Mouse (Mus musculus) heart, postnatal 36 days (tissue): ENCODE data around the gene Fbxl13. TPM values are rescaled to one million over a fixed set of nuclear protein-coding genes. Genes with fewer than 3 reads are reported as not detected.

Source experiments
- DNase-seq, 2 experiments: peaks; one replicate each; pipeline ENCODE4 v3.0.0; 2021 to 2022
- intact Hi-C: fragments of 180-260 bp; cut with DNase I; formaldehyde crosslinking; loops from one replicate; pipeline ENCODE4 v1.15.1; 2025
- total RNA-seq, 2 experiments: library from RNA; stranded (reverse); gene quantifications; 2 replicates each; pipeline ENCODE4 v1.2.3; 2021

Fbxl13 gene
- total RNA-seq, 2 experiments from 2014 or later: not detected

GRCm38 (mm10) chr5:21529110-21529720 lies 116.2 kb downstream of the Fbxl13 start:
- peak in 1 of 2 experiments; percentile 6 for DNase-seq
- intact Hi-C loops: no loop called here

GRCm38 (mm10) chr5:21528068-21528842 lies 117.2 kb downstream of the Fbxl13 start:
- peak; percentile 34 to 47 for DNase-seq
- intact Hi-C loops: no loop called here

DNA sequence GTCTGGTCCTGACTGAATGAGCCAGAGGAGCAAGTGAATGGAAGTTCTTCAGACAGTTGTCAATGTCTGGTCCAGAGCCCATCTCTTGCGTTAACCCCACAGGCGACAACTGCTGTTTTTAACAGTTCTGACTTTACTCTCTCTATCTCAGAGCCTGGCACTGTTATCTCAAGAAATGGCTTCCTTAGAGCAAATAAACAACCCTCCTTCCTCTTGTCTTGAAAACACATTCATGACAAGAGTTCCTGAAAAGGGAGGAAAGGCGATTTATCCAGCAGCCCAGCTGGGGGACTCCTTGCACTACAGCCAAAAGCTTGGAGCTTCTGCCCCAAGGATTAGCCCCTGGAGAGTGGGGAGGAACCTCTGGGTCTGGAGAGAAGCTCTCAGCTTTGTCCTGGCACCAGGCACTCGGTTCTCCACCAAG lies 117.9 kb downstream of the Fbxl13 start:
- intact Hi-C loops: no loop called here
- DNase-seq: peak; percentile 44 to 49

- DNase-seq: no peak
- intact Hi-C loops: no loop called here
Observed at GRCm38 (mm10) chr5:21526835-21527485, 118.5 kb downstream of the Fbxl13 start.

- intact Hi-C loops: no loop called here
- no peak for DNase-seq
Observed at GRCm38 (mm10) chr5:21519166-21519565, 126.3 kb downstream of the Fbxl13 start.

GRCm38 (mm10) chr5:21518207-21518606 lies 127.2 kb downstream of the Fbxl13 start:
- intact Hi-C loops: no loop called here
- DNase-seq: no peak

DNA sequence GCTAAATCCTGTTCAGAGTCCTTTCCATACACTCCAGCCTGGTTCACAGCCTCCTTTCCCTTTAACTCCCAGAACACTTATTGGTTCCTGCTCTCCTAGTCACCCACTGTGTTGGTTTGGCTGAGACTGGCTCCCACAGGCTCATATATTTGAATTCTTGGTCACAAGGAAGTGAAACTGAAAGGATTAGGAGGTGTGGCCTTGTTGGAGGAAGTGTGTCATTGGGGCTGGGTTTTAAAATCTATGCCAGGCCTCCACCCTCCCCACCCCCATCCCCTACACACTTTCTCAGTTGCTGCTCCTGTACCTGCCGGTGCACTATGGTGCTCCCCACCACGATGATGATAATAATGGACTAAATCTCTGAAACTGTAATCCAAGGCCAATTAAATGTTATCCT lies 127.9 kb downstream of the Fbxl13 start:
- intact Hi-C loops: no loop called here

GRCm38 (mm10) chr5:21513363-21513762 lies 132.1 kb downstream of the Fbxl13 start:
- DNase-seq: no peak
- intact Hi-C loops: no loop called here

More for the DNA sequence above, 127.9 kb downstream of the Fbxl13 start:
- DNase-seq: no peak

DNA sequence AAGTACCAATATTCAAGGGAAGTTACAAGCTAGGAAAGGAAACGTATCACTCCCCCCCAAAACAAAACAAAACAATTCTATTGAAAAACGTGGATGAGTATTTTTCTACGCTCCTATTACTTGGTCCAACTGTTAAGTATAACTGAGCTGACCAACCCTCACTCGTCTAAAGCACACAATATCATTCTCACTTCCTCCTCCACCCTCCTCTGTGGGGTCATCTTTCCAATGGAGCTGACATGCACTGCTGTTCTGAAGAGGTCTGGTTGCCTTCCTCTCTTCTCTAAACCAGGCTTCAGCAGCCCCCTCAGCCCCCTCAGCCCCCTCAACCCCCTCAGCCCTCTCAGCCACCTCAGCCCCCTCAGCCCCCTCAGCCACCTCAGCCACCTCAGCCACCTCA lies 135.6 kb downstream of the Fbxl13 start:
- intact Hi-C loops: no loop called here
- no peak for DNase-seq

- intact Hi-C loops: no loop called here
- no peak for DNase-seq
Observed at GRCm38 (mm10) chr5:21506887-21507286, 138.5 kb downstream of the Fbxl13 start.

GRCm38 (mm10) chr5:21505159-21505558 lies 140.3 kb downstream of the Fbxl13 start:
- intact Hi-C loops: no loop called here
- no peak for DNase-seq

DNA sequence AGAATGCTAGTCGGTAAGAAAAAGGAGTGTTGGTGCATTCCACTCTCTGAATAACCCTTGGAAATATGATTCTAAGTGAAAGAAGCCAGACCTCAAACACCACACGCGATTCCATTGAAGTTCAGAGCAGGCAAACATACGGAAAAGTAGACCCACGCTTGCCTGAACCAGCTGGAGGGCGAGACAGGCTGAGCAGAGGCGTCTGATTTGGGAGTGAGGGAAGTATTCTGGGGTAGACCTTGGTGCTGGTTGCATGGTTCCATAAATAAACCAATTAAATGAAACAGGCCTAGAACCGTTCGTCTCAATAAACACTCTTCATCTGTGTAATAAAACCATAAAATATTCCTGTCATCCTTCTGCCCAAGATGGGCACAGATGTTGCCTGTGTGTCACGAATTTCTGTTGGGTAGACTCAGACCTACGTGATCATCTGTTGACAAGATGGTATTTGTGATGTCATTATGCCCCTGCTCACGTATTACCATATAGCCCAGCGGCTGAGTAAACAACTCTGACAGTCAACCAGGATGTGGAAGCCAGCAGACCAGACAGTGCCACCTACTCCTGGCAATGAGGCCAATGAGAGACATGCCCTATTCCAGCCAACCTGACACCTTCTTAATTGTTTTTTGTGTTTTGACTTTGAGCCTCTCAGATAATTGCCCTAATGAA lies 142.4 kb downstream of the Fbxl13 start:
- intact Hi-C loops: no loop called here
- no peak for DNase-seq

DNA sequence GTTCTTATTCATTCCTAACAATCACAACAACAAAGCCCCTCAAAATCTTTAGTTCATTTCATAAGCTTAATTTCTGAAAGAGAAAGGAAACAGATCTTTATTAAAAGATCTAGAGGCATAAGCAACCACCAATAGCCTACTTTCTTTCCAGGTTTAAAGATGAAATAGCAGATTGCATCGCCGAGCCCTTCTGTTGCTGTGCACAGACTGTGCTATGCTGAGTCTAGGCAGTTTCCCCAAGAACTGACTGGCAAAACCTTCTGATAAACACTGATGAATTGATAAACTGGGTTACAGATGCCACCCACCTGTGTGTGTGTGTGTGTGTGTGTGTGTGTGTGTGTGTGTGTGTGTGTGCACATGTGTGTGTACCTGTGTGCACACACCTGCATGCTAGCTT lies 144.5 kb downstream of the Fbxl13 start:
- intact Hi-C loops: no loop called here
- no peak for DNase-seq

GRCm38 (mm10) chr5:21500133-21500532 lies 145.3 kb downstream of the Fbxl13 start:
- no peak for DNase-seq
- intact Hi-C loops: no loop called here

- no peak for DNase-seq
- intact Hi-C loops: no loop called here
Observed at GRCm38 (mm10) chr5:21498925-21499324, 146.5 kb downstream of the Fbxl13 start.

DNA sequence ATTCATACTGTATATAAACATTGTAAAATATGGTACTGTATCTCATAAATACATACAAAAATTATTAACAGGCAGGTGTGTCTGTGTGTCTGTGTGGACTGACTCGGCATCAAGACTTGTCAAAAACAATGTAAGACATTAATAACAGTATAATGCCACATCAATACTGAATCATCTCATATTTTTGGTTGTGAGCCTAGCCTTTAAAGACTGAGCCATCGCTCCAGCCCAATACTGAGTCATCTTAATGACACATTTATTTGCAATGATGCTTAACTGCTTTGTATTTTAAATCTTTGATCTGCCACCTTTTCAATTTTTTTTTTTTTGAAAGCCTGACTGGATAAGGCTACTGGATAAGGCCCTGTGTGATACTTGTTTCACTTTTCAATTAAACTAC lies 146.9 kb downstream of the Fbxl13 start:
- DNase-seq: no peak
- intact Hi-C loops: no loop called here

GRCm38 (mm10) chr5:21496881-21497280 lies 148.6 kb downstream of the Fbxl13 start:
- peak; percentile 10 to 35 for DNase-seq
- intact Hi-C loops: no loop called here

DNA sequence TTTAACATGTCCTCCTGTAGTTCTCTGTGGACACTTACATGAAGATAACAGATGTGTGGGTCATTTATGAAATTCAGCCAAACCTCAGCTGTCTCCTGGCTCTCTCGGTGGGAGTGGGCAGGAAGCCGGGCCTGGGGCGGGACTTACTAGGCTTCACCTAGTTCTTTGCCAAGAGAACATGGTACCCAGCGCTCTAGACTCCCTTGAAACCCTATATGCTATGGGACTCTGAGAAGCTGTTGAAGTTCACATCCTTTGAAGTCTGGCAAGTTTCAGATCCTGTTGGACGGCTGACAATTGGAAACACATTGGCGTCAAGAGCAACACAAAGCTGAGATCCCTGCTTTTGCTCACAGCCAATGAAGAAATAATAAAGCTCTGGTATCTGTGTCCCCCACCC lies 149.1 kb downstream of the Fbxl13 start:
- peak; percentile 31 to 44 for DNase-seq
- intact Hi-C loops: no loop called here

GRCm38 (mm10) chr5:21494781-21495180 lies 150.7 kb downstream of the Fbxl13 start:
- intact Hi-C loops: no loop called here
- DNase-seq: no peak

- intact Hi-C loops: no loop called here
- DNase-seq: no peak
Observed at GRCm38 (mm10) chr5:21493294-21493999, 152.0 kb downstream of the Fbxl13 start.

DNA sequence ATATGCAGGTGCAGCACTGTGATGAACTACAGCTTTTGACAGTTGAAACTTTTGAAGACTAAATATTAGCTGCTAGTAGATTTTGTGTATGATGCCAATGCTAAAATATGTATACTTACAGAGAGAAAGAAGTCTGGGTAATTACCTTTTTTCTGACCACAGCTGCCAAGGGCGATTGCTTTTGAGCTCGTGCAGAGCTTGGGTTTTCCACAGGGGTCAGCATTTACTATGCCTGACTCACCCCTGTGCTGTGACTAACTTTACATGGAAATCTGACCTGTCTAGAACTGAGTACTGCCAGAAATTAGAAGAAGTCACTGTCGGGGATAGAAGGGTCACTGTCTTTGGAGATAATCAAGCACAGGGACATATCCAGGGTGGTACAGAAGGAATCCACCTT lies 153.2 kb downstream of the Fbxl13 start:
- intact Hi-C loops: no loop called here
- no peak for DNase-seq
